Mouse (Mus musculus) kidney, postnatal 0 days (tissue): ENCODE data around the gene Pstpip1. TPM values are rescaled to one million over a fixed set of nuclear protein-coding genes. Genes with fewer than 3 reads are reported as not detected.

Experiments
- ATAC-seq: fragments of 200-750 bp; cut with Nextera tagmentation; replicated peaks from 2 replicates; pipeline ENCODE4 v1.8.0; 2017; ENCODE audit warnings: low read depth, moderate number of reproducible peaks, moderate TSS enrichment, moderate library complexity; ENCODE audit not compliant: low FRiP score
- DNase-seq: peaks from one replicate; pipeline ENCODE4 v3.0.0-alpha.2; 2016; ENCODE audit warnings: low spot score
- H3K27ac ChIP-seq: fragments of 300-500 bp; sonication (generic); 2 replicates; pipeline ENCODE4 v1.5.1; 2014; ENCODE audit warnings: mild to moderate bottlenecking
- H3K27me3 ChIP-seq: fragments of 300-500 bp; sonication (generic); 2 replicates; pipeline ENCODE4 v1.6.1; 2014; ENCODE audit warnings: low read length, mixed read lengths; ENCODE audit not compliant: insufficient read depth
- H3K36me3 ChIP-seq: fragments of 300-500 bp; sonication (generic); 2 replicates; pipeline ENCODE4 v1.6.1; 2014; ENCODE audit warnings: low read length, mixed read lengths; ENCODE audit not compliant: insufficient read depth
- H3K4me1 ChIP-seq: fragments of 300-500 bp; sonication (generic); replicated peaks from 2 replicates; pipeline ENCODE4 v1.6.1; 2014; ENCODE audit warnings: antibody characterized with exemption, low read length, mixed read lengths; ENCODE audit not compliant: insufficient read depth
- H3K4me2 ChIP-seq: fragments of 300-500 bp; sonication (generic); 2 replicates; pipeline ENCODE4 v1.6.1; 2014; ENCODE audit warnings: mild to moderate bottlenecking, low read length, moderate library complexity, mixed read lengths
- H3K4me3 ChIP-seq: fragments of 300-500 bp; sonication (generic); replicated peaks from 2 replicates; pipeline ENCODE4 v1.5.1; 2014; ENCODE audit warnings: low read depth, low read length
- H3K9ac ChIP-seq: fragments of 300-500 bp; sonication (generic); 2 replicates; pipeline ENCODE4 v1.6.1; 2014; ENCODE audit warnings: low read depth, low read length
- H3K9me3 ChIP-seq: fragments of 300-500 bp; sonication (generic); replicated peaks from 2 replicates; pipeline ENCODE4 v1.6.1; 2016; ENCODE audit warnings: low read length, inconsistent platforms, mixed read lengths
- CTCF ChIP-seq: IDR thresholded peaks from 2 replicates; pipeline ENCODE4 v1.5.1; 2016; ENCODE audit warnings: antibody characterized with exemption, low read depth, mild to moderate bottlenecking, moderate library complexity
- WGBS: fragments of 180-500 bp; shearing (Covaris S2); extraction: QIAGEN DNeasy Blood & Tissue Kit; methylation state at CpG from one replicate; pipeline ENCODE4 v1.1.7; 2014; 5-methylcytosine and 5-hydroxymethylcytosine counted together
- polyA plus RNA-seq: library from polyadenylated mRNA; unstranded; fragments of >200 nt; fragmentation: Nextera tagmentation; extraction: Ambion mirVana; gene quantifications from 2 replicates; pipeline ENCODE4 v1.2.1, GENCODE M21; 2015

Pstpip1 gene
- polyA plus RNA-seq, 1 experiment from 2014 or later = 1.3 TPM

GRCm38 (mm10) chr9:56065011-56065410 is 24.8 kb upstream of the Pstpip1 start:
- Histone ChIP-seq H3K4me1 (no peaks in the 10 kb centered on the region), H3K4me2 (no peak overlapping the region), H3K36me3 (peaks cover 17% of the 10 kb centered on the region), H3K4me3 (no peak overlapping the region), H3K27me3 (no peaks in the 10 kb centered on the region), H3K9me3 (no peaks in the 10 kb centered on the region), H3K27ac (no peak overlapping the region), H3K9ac (no peak overlapping the region)
- WGBS = 63% methylated on average over 3 of the region's 3 CpGs
- no peak for DNase-seq
- ATAC-seq = no peak
- TF ChIP-seq CTCF = no peak

GRCm38 (mm10) chr9:56067964-56068363 is 21.8 kb upstream of the Pstpip1 start:
- Histone ChIP-seq H3K4me3 (no peak overlapping the region), H3K36me3 (no peaks in the 10 kb centered on the region; the same call in 1 of the 2 replicates), H3K27ac (no peak overlapping the region), H3K4me2 (no peak overlapping the region), H3K9me3 (no peaks in the 10 kb centered on the region), H3K9ac (no peak overlapping the region), H3K4me1 (no peaks in the 10 kb centered on the region), H3K27me3 (no peaks in the 10 kb centered on the region)
- no peak for TF ChIP-seq CTCF
- ATAC-seq (no peak), DNase-seq (no peak)
- 94% methylated on average over 4 of the region's 4 CpGs for WGBS

- 81% methylated on average over 1 of the region's 1 CpGs for WGBS
Measured at GRCm38 (mm10) chr9:56068630-56069029, 21.1 kb upstream of the Pstpip1 start.

GRCm38 (mm10) chr9:56072861-56073260 is 16.9 kb upstream of the Pstpip1 start:
- Histone ChIP-seq H3K27me3 (no peaks in the 10 kb centered on the region), H3K4me3 (no peak overlapping the region), H3K36me3 (no peaks in the 10 kb centered on the region), H3K9me3 (no peaks in the 10 kb centered on the region), H3K9ac (no peak overlapping the region), H3K27ac (no peak overlapping the region), H3K4me2 (no peak overlapping the region), H3K4me1 (0 out of 2 replicates have a peak, but pooled peaks cover 4% of the 10 kb centered on the region)
- DNase-seq = peak; percentile 54
- 45% methylated on average over 2 of the region's 2 CpGs for WGBS
- no peak for ATAC-seq
- TF ChIP-seq CTCF = no peak

More at GRCm38 (mm10) chr9:56068630-56069029, 21.1 kb upstream of the Pstpip1 start:
- H3K9me3 ChIP-seq = no peaks in the 10 kb centered on the region
- H3K27me3 ChIP-seq = no peaks in the 10 kb centered on the region
- no peak overlapping the region for H3K9ac ChIP-seq
- no peak overlapping the region for H3K4me2 ChIP-seq
- no peak overlapping the region for H3K4me3 ChIP-seq
- H3K4me1 ChIP-seq = no peaks in the 10 kb centered on the region
- DNase-seq (no peak), ATAC-seq (no peak)
- H3K36me3 ChIP-seq = no peaks in the 10 kb centered on the region; the same call in 1 of the 2 replicates
- H3K27ac ChIP-seq = no peak overlapping the region
- no peak for TF ChIP-seq CTCF

GRCm38 (mm10) chr9:56074863-56075262 is 14.9 kb upstream of the Pstpip1 start:
- Histone ChIP-seq H3K27ac (no peak overlapping the region), H3K9me3 (no peaks in the 10 kb centered on the region), H3K4me2 (no peak overlapping the region), H3K36me3 (no peaks in the 10 kb centered on the region), H3K9ac (no peak overlapping the region), H3K27me3 (no peaks in the 10 kb centered on the region), H3K4me1 (0 out of 2 replicates have a peak, but pooled peaks cover 4% of the 10 kb centered on the region), H3K4me3 (no peak overlapping the region)
- DNase-seq (no peak), ATAC-seq (no peak)
- 71% methylated on average over 12 of the region's 12 CpGs for WGBS
- TF ChIP-seq CTCF = no peak

- peak; percentile 88 for TF ChIP-seq CTCF
- WGBS = 10% methylated on average over 4 of the region's 4 CpGs
- no peak overlapping the region for H3K4me2 ChIP-seq
Measured at GRCm38 (mm10) chr9:56075264-56075663, 14.5 kb upstream of the Pstpip1 start.

More at GRCm38 (mm10) chr9:56075264-56075663, 14.5 kb upstream of the Pstpip1 start:
- Histone ChIP-seq H3K36me3 (no peaks in the 10 kb centered on the region), H3K4me3 (no peak overlapping the region), H3K27ac (peak overlapping the region; percentile 60; the same call in 1 of the 2 replicates), H3K9me3 (no peaks in the 10 kb centered on the region), H3K9ac (no peak overlapping the region), H3K4me1 (0 out of 2 replicates have a peak, but pooled peaks cover 4% of the 10 kb centered on the region), H3K27me3 (no peaks in the 10 kb centered on the region)
- ATAC-seq (no peak; the same call in 1 of the 2 replicates), DNase-seq (peak; percentile 96)
